Mouse (Mus musculus): Measurements from ENCODE around the gene AU041133. TPM values are rescaled to one million over a fixed set of nuclear protein-coding genes. Genes with fewer than 3 reads are reported as not detected.
A peak's percentile ranks its signal among the peaks of the same experiment; 100 is the strongest.
"Not testable (repeated sequence)": the region's sequence is repeated elsewhere in the genome, so short reads cannot be mapped to it uniquely, and the experiment has no call there.

Gene AU041133
- total RNA-seq (2014; rRNA removed) = 6.5 and 10.8 TPM in 2 replicates
- 6.6 and 8.1 TPM in 2 replicates for polyA plus RNA-seq (2015; fragmentation: Nextera tagmentation; extraction: Ambion mirVana)

- Histone ChIP-seq H3K4me3 (ENCODE audit: low read depth, low read length) (peak within 1 kb of the TSS; percentile 63), H3K27me3 (ENCODE audit: insufficient read depth, low read length) (no peaks in the 10 kb centered on the region), H3K9ac (replicated peaks; ENCODE audit: low read length, poor library complexity, severe bottlenecking) (peak within 1 kb of the TSS; percentile 72), H3K4me1 (ENCODE audit: insufficient read depth, low read length) (peaks cover 3% of the 10 kb centered on the region; the same call in 1 of the 2 replicates), H3K36me3 (ENCODE audit: insufficient read depth, low read length) (no peaks in the 10 kb centered on the region), H3K4me2 (ENCODE audit: low read depth, low read length, poor library complexity, severe bottlenecking) (peak within 1 kb of the TSS; percentile 53), H3K9me3 (ENCODE audit: low read length) (peaks cover 32% of the 10 kb centered on the region; the same call in 1 of the 2 replicates), H3K27ac (ENCODE audit: low read depth, low read length) (peak within 1 kb of the TSS; percentile 93)
- 2% methylated on average over 40 of the region's 41 CpGs for WGBS
- ATAC-seq (ENCODE audit: low FRiP score) (peak; percentile 100), DNase-seq (ENCODE audit: low spot score) (peak; percentile 96)
- no peak for TF ChIP-seq CTCF (IDR thresholded peaks at IDR 0.05)
Observed at GRCm38 (mm10) chr10:82127850-82128401, at the start of gene AU041133. Gene AU041133 (plus strand): TSS chr10:82128013.

- H3K27me3 ChIP-seq (ENCODE audit: insufficient read depth, low read length); H3K4me1 ChIP-seq (ENCODE audit: insufficient read depth, low read length); H3K9me3 ChIP-seq (ENCODE audit: low read length); H3K36me3 ChIP-seq (ENCODE audit: insufficient read depth, low read length): not testable (repeated sequence)
- Histone ChIP-seq H3K4me3 (ENCODE audit: low read depth, low read length) (peak within 1 kb of the TSS; percentile 38), H3K27ac (ENCODE audit: low read depth, low read length) (peak within 1 kb of the TSS; percentile 75), H3K9ac (replicated peaks; ENCODE audit: low read length, poor library complexity, severe bottlenecking) (peak within 1 kb of the TSS; percentile 50), H3K4me2 (ENCODE audit: low read depth, low read length, poor library complexity, severe bottlenecking) (peak within 1 kb of the TSS; percentile 33)
- WGBS = 18% methylated on average over 42 of the region's 42 CpGs
- peak; percentile 99 for ATAC-seq (ENCODE audit: low FRiP score)
- peak; percentile 92 for DNase-seq (ENCODE audit: low spot score)
Observed at GRCm38 (mm10) chr10:82082728-82083621, 44.8 kb upstream of the AU041133 start, which contains the start of gene BC024063. Gene BC024063 (plus strand): TSS chr10:82083353.

GRCm38 (mm10) chr10:82083622-82083971 lies 44.2 kb upstream of the AU041133 start:
- peak overlapping the region; percentile 38 for H3K4me3 ChIP-seq (ENCODE audit: low read depth, low read length)
- peak overlapping the region; percentile 33 for H3K4me2 ChIP-seq (ENCODE audit: low read depth, low read length, poor library complexity, severe bottlenecking)
- H3K4me1 ChIP-seq (ENCODE audit: insufficient read depth, low read length); H3K36me3 ChIP-seq (ENCODE audit: insufficient read depth, low read length); H3K9me3 ChIP-seq (ENCODE audit: low read length); H3K27ac ChIP-seq (ENCODE audit: low read depth, low read length); H3K27me3 ChIP-seq (ENCODE audit: insufficient read depth, low read length); DNase-seq (ENCODE audit: low spot score): not testable (repeated sequence)
- ATAC-seq (ENCODE audit: low FRiP score) = peak; percentile 7; the same call in 1 of the 2 replicates
- 31% methylated on average over 11 of the region's 14 CpGs for WGBS
- H3K9ac ChIP-seq (replicated peaks; ENCODE audit: low read length, poor library complexity, severe bottlenecking) = peak overlapping the region; percentile 50

GRCm38 (mm10) chr10:82117206-82117605 lies 10.6 kb upstream of the AU041133 start:
- H3K9me3 ChIP-seq (ENCODE audit: low read length) = peaks cover 32% of the 10 kb centered on the region
- H3K27ac ChIP-seq (ENCODE audit: low read depth, low read length) = no peak overlapping the region
- no peak overlapping the region for H3K9ac ChIP-seq (replicated peaks; ENCODE audit: low read length, poor library complexity, severe bottlenecking)
- WGBS = 68% methylated on average over 3 of the region's 3 CpGs
- no peak overlapping the region for H3K4me2 ChIP-seq (ENCODE audit: low read depth, low read length, poor library complexity, severe bottlenecking)
- no peaks in the 10 kb centered on the region for H3K36me3 ChIP-seq (ENCODE audit: insufficient read depth, low read length)
- H3K4me3 ChIP-seq (ENCODE audit: low read depth, low read length) = no peak overlapping the region
- TF ChIP-seq CTCF (IDR thresholded peaks at IDR 0.05) = no peak
- no peak for DNase-seq (ENCODE audit: low spot score)
- ATAC-seq (ENCODE audit: low FRiP score) = no peak
- no peaks in the 10 kb centered on the region for H3K27me3 ChIP-seq (ENCODE audit: insufficient read depth, low read length)
- no peaks in the 10 kb centered on the region for H3K4me1 ChIP-seq (ENCODE audit: insufficient read depth, low read length)

GRCm38 (mm10) chr10:82145282-82145681 lies 17.5 kb downstream of the AU041133 start:
- WGBS = 96% methylated on average over 1 of the region's 1 CpGs
- Histone ChIP-seq H3K9ac (replicated peaks; ENCODE audit: low read length, poor library complexity, severe bottlenecking) (no peak overlapping the region), H3K27ac (ENCODE audit: low read depth, low read length) (no peak overlapping the region), H3K27me3 (ENCODE audit: insufficient read depth, low read length) (no peaks in the 10 kb centered on the region), H3K4me3 (ENCODE audit: low read depth, low read length) (no peak overlapping the region), H3K9me3 (ENCODE audit: low read length) (peaks cover 44% of the 10 kb centered on the region), H3K4me1 (ENCODE audit: insufficient read depth, low read length) (no peaks in the 10 kb centered on the region), H3K4me2 (ENCODE audit: low read depth, low read length, poor library complexity, severe bottlenecking) (no peak overlapping the region), H3K36me3 (ENCODE audit: insufficient read depth, low read length) (peaks cover 48% of the 10 kb centered on the region)
- TF ChIP-seq CTCF (IDR thresholded peaks at IDR 0.05) = no peak
- DNase-seq (ENCODE audit: low spot score) (no peak), ATAC-seq (ENCODE audit: low FRiP score) (no peak)

GRCm38 (mm10) chr10:82147571-82147970 lies 19.8 kb downstream of the AU041133 start:
- H3K9me3 ChIP-seq (ENCODE audit: low read length) = peaks cover 57% of the 10 kb centered on the region
- peaks cover 62% of the 10 kb centered on the region for H3K36me3 ChIP-seq (ENCODE audit: insufficient read depth, low read length)
- no peak overlapping the region for H3K4me2 ChIP-seq (ENCODE audit: low read depth, low read length, poor library complexity, severe bottlenecking)
- H3K27ac ChIP-seq (ENCODE audit: low read depth, low read length) = no peak overlapping the region
- no peak for ATAC-seq (ENCODE audit: low FRiP score)
- H3K9ac ChIP-seq (replicated peaks; ENCODE audit: low read length, poor library complexity, severe bottlenecking) = no peak overlapping the region
- H3K27me3 ChIP-seq (ENCODE audit: insufficient read depth, low read length) = no peaks in the 10 kb centered on the region
- H3K4me1 ChIP-seq (ENCODE audit: insufficient read depth, low read length) = no peaks in the 10 kb centered on the region
- DNase-seq (ENCODE audit: low spot score) = no peak
- 83% methylated on average over 4 of the region's 4 CpGs for WGBS
- no peak overlapping the region for H3K4me3 ChIP-seq (ENCODE audit: low read depth, low read length)
- TF ChIP-seq CTCF (IDR thresholded peaks at IDR 0.05) = no peak
